Mouse (Mus musculus) CH12.LX (cell line): ENCODE measurements at regions not wholly inside any gene's neighbourhood (a gene's known extent, or its start where the extent isn't known, plus 50 kb on each side); places are given as distances from the start of the nearest gene placed in this dataset.

Source experiments
- DNase-seq: peaks from one replicate; pipeline ENCODE4 v3.0.0-alpha.2; 2013; ENCODE audit errors: extremely low read depth
- H3K27ac ChIP-seq: 2 replicates; pipeline ENCODE4 v1.5.1; 2012; ENCODE audit warnings: low read depth, mild to moderate bottlenecking, control low read depth, moderate library complexity; ENCODE audit not compliant: insufficient read depth
- H3K27me3 ChIP-seq: replicated peaks from 2 replicates; pipeline ENCODE3; 2012; ENCODE audit warnings: inconsistent platforms
- H3K36me3 ChIP-seq, 2 experiments: replicated peaks in 1 of 2; 2 replicates each; pipeline versions ENCODE3 to v1.6.1; 2012; ENCODE audit warnings: inconsistent platforms in 1 of 2, low read length in 1 of 2, mild to moderate bottlenecking in 1 of 2, mixed read lengths in 1 of 2, moderate library complexity in 1 of 2; ENCODE audit not compliant: control insufficient read depth in 1 of 2, insufficient read depth in 1 of 2
- H3K4me1 ChIP-seq, 2 experiments: 2 replicates each; pipeline ENCODE4 v1.6.1; 2012; ENCODE audit warnings: inconsistent platforms in 1 of 2, moderate library complexity in 1 of 2; ENCODE audit not compliant: insufficient read depth in 2 of 2, control insufficient read depth in 1 of 2
- H3K4me2 ChIP-seq: 2 replicates; pipeline ENCODE4 v1.6.1; 2012; ENCODE audit warnings: low read depth, mild to moderate bottlenecking, control low read depth; ENCODE audit not compliant: poor library complexity, insufficient read depth, severe bottlenecking
- H3K4me3 ChIP-seq, 3 experiments: fragments of 150-350 bp in 1 of 3; sonication (generic) in 1 of 3; replicated peaks in 1 of 3; 2 replicates each; pipeline versions ENCODE3 to v1.5.1; 2011 to 2012; ENCODE audit warnings: low read depth in 2 of 3, low read length in 2 of 3, mild to moderate bottlenecking in 2 of 3, moderate library complexity in 2 of 3, control low read depth in 1 of 3, improper control_type of control experiment in 1 of 3, inconsistent platforms in 1 of 3, mixed read lengths in 1 of 3; ENCODE audit not compliant: poor library complexity in 1 of 3
- H3K79me2 ChIP-seq: replicated peaks from 2 replicates; pipeline ENCODE4 v1.6.1; 2012; ENCODE audit warnings: mild to moderate bottlenecking, moderate library complexity; ENCODE audit not compliant: control insufficient read depth, poor library complexity, insufficient read depth, severe bottlenecking; ENCODE audit errors: extremely low read depth
- H3K9ac ChIP-seq: 2 replicates; pipeline ENCODE4 v1.6.1; 2012; ENCODE audit warnings: low read depth, mild to moderate bottlenecking, control low read depth, moderate library complexity; ENCODE audit not compliant: insufficient read depth
- H3K9me3 ChIP-seq: replicated peaks from 2 replicates; pipeline ENCODE3; 2012; ENCODE audit warnings: low read length, inconsistent platforms, mixed read lengths
- BHLHE40 ChIP-seq: IDR thresholded peaks from 2 replicates; pipeline ENCODE4 v1.6.1; 2011; ENCODE audit warnings: mild to moderate bottlenecking, low read depth, low read length, improper control_type of control experiment
- CHD1 ChIP-seq: IDR thresholded peaks from 2 replicates; pipeline ENCODE4 v1.6.1; 2012; ENCODE audit warnings: low read depth, low read length, improper control_type of control experiment, inconsistent platforms
- CTCF ChIP-seq, 2 experiments: IDR thresholded peaks in 1 of 2; conservative IDR thresholded peaks in 1 of 2; 2 replicates each; pipeline ENCODE4 v1.5.1; 2011 to 2012; ENCODE audit warnings: low read depth in 2 of 2, low read length in 2 of 2, improper control_type of control experiment in 1 of 2, inconsistent platforms in 1 of 2, mild to moderate bottlenecking in 1 of 2, moderate library complexity in 1 of 2
- E2F4 ChIP-seq: IDR thresholded peaks from 2 replicates; pipeline ENCODE4 v1.6.1; 2011; ENCODE audit warnings: low read depth, low read length, improper control_type of control experiment; ENCODE audit not compliant: insufficient replicate concordance
- ELF1 ChIP-seq: IDR thresholded peaks from 2 replicates; pipeline ENCODE4 v1.6.1; 2014; ENCODE audit warnings: low read depth, mild to moderate bottlenecking, inconsistent platforms, low read length, improper control_type of control experiment
- EP300 ChIP-seq: IDR thresholded peaks from 2 replicates; pipeline ENCODE4 v1.6.1; 2011; ENCODE audit warnings: low read length, improper control_type of control experiment
- ETS1 ChIP-seq: conservative IDR thresholded peaks from 2 replicates; pipeline ENCODE4 v1.6.1; 2012; ENCODE audit warnings: low read depth, mild to moderate bottlenecking, inconsistent platforms, low read length, improper control_type of control experiment, moderate library complexity
- HCFC1 ChIP-seq: IDR thresholded peaks from 2 replicates; pipeline ENCODE4 v1.6.1; 2012; ENCODE audit warnings: low read depth, mild to moderate bottlenecking, inconsistent platforms, low read length, improper control_type of control experiment
- IRF4 ChIP-seq: IDR thresholded peaks from 2 replicates; pipeline ENCODE4 v1.6.1; 2014; ENCODE audit warnings: low read depth, mild to moderate bottlenecking, inconsistent platforms, low read length, improper control_type of control experiment
- KAT2A ChIP-seq: IDR thresholded peaks from 2 replicates; pipeline ENCODE4 v1.6.1; 2012; ENCODE audit warnings: low read length, improper control_type of control experiment, inconsistent platforms; ENCODE audit not compliant: insufficient replicate concordance
- MAFK ChIP-seq: IDR thresholded peaks from 2 replicates; pipeline ENCODE4 v1.6.1; 2011; ENCODE audit warnings: low read length, improper control_type of control experiment; ENCODE audit not compliant: insufficient replicate concordance
- MAX ChIP-seq: IDR thresholded peaks from 2 replicates; pipeline ENCODE4 v1.6.1; 2011; ENCODE audit warnings: low read length, improper control_type of control experiment
- MAZ ChIP-seq: IDR thresholded peaks from 2 replicates; pipeline ENCODE4 v1.6.1; 2012; ENCODE audit warnings: low read depth, mild to moderate bottlenecking, inconsistent platforms, low read length, improper control_type of control experiment, moderate library complexity
- MEF2A ChIP-seq: IDR thresholded peaks from 2 replicates; pipeline ENCODE4 v1.6.1; 2014; ENCODE audit warnings: low read depth, mild to moderate bottlenecking, inconsistent platforms, low read length, improper control_type of control experiment, borderline replicate concordance
- MYC ChIP-seq: IDR thresholded peaks from 2 replicates; pipeline ENCODE4 v1.6.1; 2011; ENCODE audit warnings: low read depth, mild to moderate bottlenecking, improper control_type of control experiment, low read length
- NELFE ChIP-seq: IDR thresholded peaks from 2 replicates; pipeline ENCODE4 v1.6.1; 2011; ENCODE audit warnings: low read depth, low read length, improper control_type of control experiment
- NRF1 ChIP-seq: IDR thresholded peaks from 2 replicates; pipeline ENCODE4 v1.6.1; 2014; ENCODE audit warnings: low read depth, mild to moderate bottlenecking, inconsistent platforms, low read length, improper control_type of control experiment, moderate library complexity
- POLR2A ChIP-seq: IDR thresholded peaks from 2 replicates; pipeline ENCODE4 v1.6.1; 2011; ENCODE audit warnings: low read depth, mild to moderate bottlenecking, improper control_type of control experiment, low read length
- RAD21 ChIP-seq: IDR thresholded peaks from 2 replicates; pipeline ENCODE4 v1.6.1; 2011; ENCODE audit warnings: low read depth, mild to moderate bottlenecking, low read length, improper control_type of control experiment, moderate library complexity
- RCOR1 ChIP-seq: conservative IDR thresholded peaks from 2 replicates; pipeline ENCODE4 v1.6.1; 2012; ENCODE audit warnings: low read depth, mild to moderate bottlenecking, inconsistent platforms, low read length, improper control_type of control experiment
- SMC3 ChIP-seq: IDR thresholded peaks from 2 replicates; pipeline ENCODE4 v1.6.1; 2011; ENCODE audit warnings: low read depth, low read length, improper control_type of control experiment
- UBTF ChIP-seq: IDR thresholded peaks from 2 replicates; pipeline ENCODE4 v1.6.1; 2012; ENCODE audit warnings: low read depth, mild to moderate bottlenecking, inconsistent platforms, low read length, improper control_type of control experiment, moderate library complexity
- USF1 ChIP-seq: IDR thresholded peaks from 2 replicates; pipeline ENCODE4 v1.6.1; 2014; ENCODE audit warnings: low read depth, mild to moderate bottlenecking, inconsistent platforms, low read length, improper control_type of control experiment
- ZKSCAN1 ChIP-seq: IDR thresholded peaks from 2 replicates; pipeline ENCODE4 v1.6.1; 2012; ENCODE audit warnings: low read depth, inconsistent platforms, low read length, improper control_type of control experiment, borderline replicate concordance
- ZNF384 ChIP-seq: IDR thresholded peaks from 2 replicates; pipeline ENCODE4 v1.6.1; 2012; ENCODE audit warnings: low read depth, low read length, improper control_type of control experiment, inconsistent platforms
- dilution Hi-C: fragments of 300-500 bp; cut with MboI; formaldehyde crosslinking; loops from 2 replicates; pipeline ENCODE4 v1.14.3; 2020; ENCODE audit warnings: low sequenced_read_pairs; ENCODE audit not compliant: extremely low pct_unique_long_range_greater_than_20kb, extremely low pct_ligation_motif_present
- in situ Hi-C: fragments of 300-500 bp; cut with MboI; formaldehyde crosslinking; loops from 3 replicates; pipeline ENCODE4 v1.14.3; 2019; ENCODE audit warnings: low sequenced_read_pairs, low pct_ligation_motif_present, low pct_unique_long_range_greater_than_20kb, mixed read lengths

DNA sequence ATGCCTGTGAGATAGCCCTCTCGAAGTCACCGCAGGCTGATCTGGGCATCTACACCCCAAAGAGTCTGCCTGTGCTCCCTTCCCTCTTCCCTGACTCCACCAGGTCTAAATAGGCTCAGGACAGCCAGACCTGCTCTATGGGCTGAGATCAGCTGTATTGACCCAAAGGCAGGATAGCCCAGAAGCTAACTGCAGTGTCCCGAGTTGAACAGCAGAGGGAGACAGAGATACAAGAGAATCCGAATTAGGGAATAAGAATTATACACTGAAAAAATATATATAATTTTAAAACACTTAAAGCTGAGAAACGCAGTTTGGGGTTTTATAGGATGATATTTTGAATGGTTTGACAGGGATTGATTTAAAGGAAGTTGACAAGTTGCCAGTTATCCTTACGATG, 56.2 kb upstream of the Ins2 start:
- Histone ChIP-seq H3K27ac (no peak overlapping the region), H3K4me2 (no peak overlapping the region), H3K79me2 (no peaks in the 10 kb centered on the region), H3K27me3 (peaks cover 82% of the 10 kb centered on the region), H3K4me1 (no peaks in the 10 kb centered on the region), H3K9me3 (no peaks in the 10 kb centered on the region), H3K4me3 (no peak overlapping the region), H3K36me3 (no peaks in the 10 kb centered on the region), H3K9ac (no peak overlapping the region)
- TF ChIP-seq SMC3 (peak; percentile 72), MAX (no peak), BHLHE40 (no peak), ETS1 (no peak), ELF1 (no peak), UBTF (no peak), CTCF (conservative IDR thresholded peaks at IDR 0.05 in 1 of 2, IDR thresholded peaks at IDR 0.05 in 1 of 2; ENCODE audit: low read depth in 2 of 2, low read length in 2 of 2) (peak; percentile 69 to 82), RAD21 (peak; percentile 56)
- dilution Hi-C loops: no loop called here
- DNase-seq: peak; percentile 30
- in situ Hi-C loops: no loop called here

DNA sequence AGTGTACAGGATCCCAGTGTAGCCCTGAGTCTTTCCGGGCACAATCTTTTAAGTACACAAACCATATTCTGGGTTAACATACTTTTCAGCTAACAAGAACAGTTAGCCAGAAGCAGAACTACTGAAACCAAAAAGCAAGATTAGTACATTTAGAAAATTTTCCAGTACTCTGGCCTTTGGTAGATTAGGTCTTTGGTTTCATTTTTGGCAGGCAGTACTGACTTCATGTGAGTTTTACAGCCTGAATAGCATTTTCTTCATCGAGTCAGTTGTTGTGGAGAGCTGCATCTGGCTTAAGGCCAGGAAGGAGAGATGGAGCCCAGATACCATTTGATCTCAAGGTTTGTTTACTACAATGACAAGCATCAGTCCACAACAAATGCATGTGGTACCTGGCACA, 51.3 kb upstream of the Ins2 start:
- H3K79me2 ChIP-seq: no peaks in the 10 kb centered on the region
- no peak overlapping the region for H3K4me3 ChIP-seq
- no peaks in the 10 kb centered on the region for H3K4me1 ChIP-seq
- dilution Hi-C loops: no loop called here
- DNase-seq: no peak
- TF ChIP-seq CHD1: no peak
- TF ChIP-seq KAT2A: no peak
- TF ChIP-seq ZNF384: no peak
- no peak for TF ChIP-seq USF1
- no peak for TF ChIP-seq NRF1
- no peak for TF ChIP-seq E2F4
- TF ChIP-seq MYC: no peak
- TF ChIP-seq MAZ: no peak
- no peak for TF ChIP-seq IRF4
- TF ChIP-seq MEF2A: no peak
- no peak for TF ChIP-seq RCOR1
- TF ChIP-seq POLR2A: no peak
- TF ChIP-seq NELFE: no peak
- no peak for TF ChIP-seq RAD21
- TF ChIP-seq EP300: no peak
- TF ChIP-seq MAFK: no peak
- TF ChIP-seq HCFC1: no peak
- TF ChIP-seq ZKSCAN1: no peak
- TF ChIP-seq, all 38 proteins: peak for 0
- no peak overlapping the region for H3K27ac ChIP-seq
- peaks cover 85% of the 10 kb centered on the region for H3K27me3 ChIP-seq
- no peaks in the 10 kb centered on the region for H3K36me3 ChIP-seq
- no peak overlapping the region for H3K9ac ChIP-seq
- no peaks in the 10 kb centered on the region for H3K9me3 ChIP-seq
- in situ Hi-C loops: no loop called here
- H3K4me2 ChIP-seq: no peak overlapping the region
